Comparison of ENCODE assay signal across 8 mouse cellular contexts in the genomic region with DNA sequence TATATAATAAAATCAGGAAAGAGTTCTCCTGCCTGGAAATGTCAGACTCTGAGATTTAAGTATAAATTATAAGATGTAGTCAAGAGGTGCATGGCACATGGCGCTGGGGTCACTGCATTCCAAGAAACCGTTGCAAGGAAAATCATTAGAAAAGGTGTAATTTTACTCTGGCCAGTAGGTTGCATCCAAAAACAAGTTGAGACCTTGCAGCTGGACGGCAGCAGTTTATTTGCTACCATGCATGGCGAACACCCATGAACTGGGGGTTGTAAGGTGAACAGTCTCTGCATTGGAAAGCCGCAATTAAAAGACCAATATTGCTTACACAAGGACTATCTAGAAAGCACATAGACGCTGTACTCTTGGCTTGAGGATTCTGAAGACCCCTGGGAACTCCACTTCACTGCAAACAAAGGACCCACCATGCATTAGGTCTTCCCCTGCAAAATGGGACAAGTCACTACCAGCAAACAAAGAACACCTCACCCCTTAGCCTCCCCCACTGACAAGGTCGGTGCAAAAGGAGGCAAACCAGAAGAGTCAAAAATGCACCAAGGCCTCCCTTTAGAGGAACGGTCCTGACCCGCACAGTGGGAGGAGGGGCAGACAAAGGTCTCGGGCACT. TPM values are rescaled to one million over a fixed set of nuclear protein-coding genes. Genes with fewer than 3 reads are reported as not detected.
DNase-seq lines count a peak whose midpoint lies in the region; ATAC-seq and TF ChIP-seq lines count a peak whose summit lies in the region.

No protein-coding gene starts in this region.

- intact Hi-C loops in left cerebral cortex, postnatal 25 days (cut with DNase I), result no loop called here

- no peaks in the 10 kb centered on the region for H3K27me3 ChIP-seq in kidney, postnatal 0 days (ENCODE audit: insufficient read depth, low read length)
- no peaks in the 10 kb centered on the region for H3K27me3 ChIP-seq in hindbrain, embryonic 13.5 days
- H3K27me3 ChIP-seq in midbrain, embryonic 16.5 days (ENCODE audit: control insufficient read depth, insufficient read depth, low read depth, low read length), result no peaks in the 10 kb centered on the region

- H3K9ac ChIP-seq in kidney, postnatal 0 days (ENCODE audit: low read depth, low read length), result peak overlapping the region; percentile 92
- peak overlapping the region; percentile 97 for H3K9ac ChIP-seq in hindbrain, embryonic 13.5 days
- H3K9ac ChIP-seq in midbrain, embryonic 16.5 days (ENCODE audit: low read depth, low read length), result peak overlapping the region; percentile 91

- peak overlapping the region; percentile 80 for H3K4me3 ChIP-seq in kidney, postnatal 0 days (replicated peaks; ENCODE audit: low read depth, low read length)
- H3K4me3 ChIP-seq in hindbrain, embryonic 13.5 days, result peak overlapping the region; percentile 88
- peak overlapping the region; percentile 99 for H3K4me3 ChIP-seq in midbrain, embryonic 16.5 days (ENCODE audit: low read depth, low read length)

- no peak for TF ChIP-seq CTCF in kidney, postnatal 0 days (IDR thresholded peaks at IDR 0.05; ENCODE audit: low read depth)

- ATAC-seq in kidney, postnatal 0 days (replicated peaks; ENCODE audit: low FRiP score, low read depth), result 0 out of 2 replicates have a peak, but pooled peaks have one; percentile 9
- ATAC-seq in hindbrain, embryonic 13.5 days (ENCODE audit: low FRiP score), result no peak
- peak; percentile 76 for ATAC-seq in midbrain, embryonic 16.5 days

- 2% methylated on average over 10 of the region's 10 CpGs for WGBS in kidney, postnatal 0 days
- WGBS in hindbrain, embryonic 13.5 days, result 8% methylated on average over 10 of the region's 10 CpGs
- WGBS in midbrain, embryonic 16.5 days, result 6% methylated on average over 10 of the region's 10 CpGs

- H3K4me2 ChIP-seq in kidney, postnatal 0 days (ENCODE audit: low read length), result peak overlapping the region; percentile 60
- peak overlapping the region; percentile 75 for H3K4me2 ChIP-seq in hindbrain, embryonic 13.5 days
- H3K4me2 ChIP-seq in midbrain, embryonic 16.5 days (ENCODE audit: low read length), result peak overlapping the region; percentile 85

- H3K4me1 ChIP-seq in kidney, postnatal 0 days (replicated peaks; ENCODE audit: insufficient read depth, low read length), result peaks cover 8% of the 10 kb centered on the region
- peaks cover 25% of the 10 kb centered on the region for H3K4me1 ChIP-seq in hindbrain, embryonic 13.5 days (replicated peaks)
- peaks cover 26% of the 10 kb centered on the region for H3K4me1 ChIP-seq in midbrain, embryonic 16.5 days (ENCODE audit: control insufficient read depth, insufficient read depth, low read length)

- H3K9me3 ChIP-seq in kidney, postnatal 0 days (replicated peaks; ENCODE audit: low read length), result no peaks in the 10 kb centered on the region
- no peaks in the 10 kb centered on the region for H3K9me3 ChIP-seq in hindbrain, embryonic 13.5 days
- H3K9me3 ChIP-seq in midbrain, embryonic 16.5 days (replicated peaks; ENCODE audit: control insufficient read depth, low read length, poor library complexity, severe bottlenecking), result no peaks in the 10 kb centered on the region

- peak overlapping the region; percentile 90 for H3K27ac ChIP-seq in kidney, postnatal 0 days
- peak overlapping the region; percentile 98 for H3K27ac ChIP-seq in hindbrain, embryonic 13.5 days
- H3K27ac ChIP-seq in midbrain, embryonic 16.5 days (ENCODE audit: low read length), result peak overlapping the region; percentile 95

- DNase-seq in kidney, postnatal 0 days (ENCODE audit: low spot score), result peak; percentile 76
- DNase-seq in kidney, postnatal 14 days, result no peak
- DNase-seq in adipocyte (ENCODE audit: low spot score), result peak; percentile 33
- no peak for DNase-seq in gastrocnemius, adult 8-10 months (ENCODE audit: low spot score in 2 of 2)
- DNase-seq in cerebellum, adult 8-10 months, result no peak
- no peak for DNase-seq in left cerebral cortex, postnatal 25 days (ENCODE audit: low spot score in 2 of 2)

- H3K36me3 ChIP-seq in kidney, postnatal 0 days (ENCODE audit: insufficient read depth, low read length), result peaks cover 15% of the 10 kb centered on the region; the same call in 1 of the 2 replicates
- peaks cover 30% of the 10 kb centered on the region for H3K36me3 ChIP-seq in hindbrain, embryonic 13.5 days
- peaks cover 20% of the 10 kb centered on the region for H3K36me3 ChIP-seq in midbrain, embryonic 16.5 days (ENCODE audit: control insufficient read depth, insufficient read depth, low read length)

RNA-seq across cellular contexts. Expression of a gene that starts 1.0 kb away (rescaled TPM):
- 58.1 and 63.8 TPM in 2 replicates for polyA plus RNA-seq in kidney, postnatal 0 days (2015; fragmentation: Nextera tagmentation; extraction: Ambion mirVana)
- polyA plus RNA-seq in hindbrain, embryonic 13.5 days (2015; fragmentation: Nextera tagmentation; extraction: Ambion mirVana), result 133 and 135 TPM in 2 replicates
- 80.0 and 105 TPM in 2 replicates for polyA plus RNA-seq in midbrain, embryonic 16.5 days (2015; fragmentation: Nextera tagmentation; extraction: Ambion mirVana)
- total RNA-seq in gastrocnemius, adult 8-10 months (2022), result 10 to 100 TPM; 22.0 to 27.2 (median 26.3) TPM
- 10 to 100 TPM; 71.5 to 75.7 TPM for total RNA-seq in left cerebral cortex, postnatal 25 days (2021)

RNA-seq across cellular contexts. Expression of a gene that starts 1.2 kb away (rescaled TPM):
- 86.5 and 88.9 TPM in 2 replicates for polyA plus RNA-seq in kidney, postnatal 0 days (2015; fragmentation: Nextera tagmentation; extraction: Ambion mirVana)
- 186 and 189 TPM in 2 replicates for polyA plus RNA-seq in hindbrain, embryonic 13.5 days (2015; fragmentation: Nextera tagmentation; extraction: Ambion mirVana)
- 177 and 187 TPM in 2 replicates for polyA plus RNA-seq in midbrain, embryonic 16.5 days (2015; fragmentation: Nextera tagmentation; extraction: Ambion mirVana)
- total RNA-seq in gastrocnemius, adult 8-10 months (2022), result 10 to 100 TPM; 25.4 to 39.5 (median 35.1) TPM
- 100 to 1,000 TPM; 153 to 164 TPM for total RNA-seq in left cerebral cortex, postnatal 25 days (2021)

Comparison
In these comparisons a context has a peak if more than half of its experiments do, and no peak if none do; other contexts are left out.
1. DNase-seq: peak in kidney, postnatal 0 days (single experiment) and adipocyte (single experiment); none in kidney, postnatal 14 days (single experiment), gastrocnemius, adult 8-10 months (0 of 2), cerebellum, adult 8-10 months (single experiment) and left cerebral cortex, postnatal 25 days (0 of 2).
2. Peak in every context shown above with its lines, with median percentiles within 50 percentile points of each other: H3K27ac ChIP-seq, H3K4me2 ChIP-seq, H3K4me3 ChIP-seq and H3K9ac ChIP-seq.